Mouse (Mus musculus): ENCODE measurements at regions not wholly inside any gene's neighbourhood (a gene's known extent, or its start where the extent isn't known, plus 50 kb on each side); places are given as distances from the start of the nearest gene placed in this dataset.

DNA sequence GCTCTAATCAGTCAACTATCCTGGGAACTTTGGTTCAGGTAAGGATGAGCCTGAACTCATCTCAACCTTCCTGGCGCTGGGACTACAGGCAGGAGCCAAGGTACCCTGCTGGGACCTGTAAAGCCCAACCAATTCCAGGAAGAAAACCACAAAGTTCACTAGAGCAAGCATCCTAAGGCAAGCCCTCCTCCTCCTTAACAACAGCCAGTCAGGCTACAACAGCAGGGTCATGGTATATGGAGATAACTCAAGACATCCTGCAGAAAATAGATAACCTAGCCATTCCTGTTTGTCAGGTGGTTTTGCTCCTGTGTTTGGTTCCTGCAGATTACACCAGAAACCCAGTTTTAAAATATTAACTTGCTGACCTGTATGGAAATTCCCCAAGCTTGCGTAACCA is 128.4 kb downstream of the Matn1 start:
- WGBS: 80% methylated on average over 2 of the region's 2 CpGs
- Histone ChIP-seq H3K27ac (ENCODE audit: control insufficient read depth, insufficient read depth, low read depth, low read length, poor library complexity) (no peak overlapping the region), H3K4me1 (ENCODE audit: control insufficient read depth, insufficient read depth, low read length) (no peaks in the 10 kb centered on the region), H3K4me3 (replicated peaks; ENCODE audit: control insufficient read depth, low read depth, low read length) (no peak overlapping the region)
- no peak for TF ChIP-seq POLR2A (IDR thresholded peaks at IDR 0.05; ENCODE audit: borderline replicate concordance, control insufficient read depth, low read depth, low read length)
- TF ChIP-seq CTCF (IDR thresholded peaks at IDR 0.05; ENCODE audit: control insufficient read depth, insufficient read depth, low read length): no peak

DNA sequence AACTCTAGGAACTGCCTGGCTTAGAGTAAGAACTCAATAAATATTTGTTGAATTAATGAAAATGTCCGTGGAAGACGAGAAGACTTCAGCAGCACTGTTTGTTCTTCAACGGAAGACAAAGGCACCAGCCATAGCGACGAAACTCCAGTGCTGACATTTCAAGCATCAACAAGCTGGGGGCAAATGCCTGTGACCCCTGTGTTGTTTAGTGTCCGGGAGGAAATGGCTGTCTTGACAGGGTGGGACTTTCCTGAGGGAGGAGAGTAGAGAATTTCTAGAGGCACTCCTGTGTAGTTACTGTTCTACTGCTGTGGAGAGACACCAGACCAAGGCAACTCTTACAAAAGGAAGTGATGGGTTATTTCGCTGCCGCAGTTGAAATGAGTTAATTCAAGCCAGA is 129.2 kb downstream of the Matn1 start:
- Histone ChIP-seq H3K4me3 (replicated peaks; ENCODE audit: control insufficient read depth, low read depth, low read length) (no peak overlapping the region), H3K27ac (ENCODE audit: control insufficient read depth, insufficient read depth, low read depth, low read length, poor library complexity) (no peak overlapping the region), H3K4me1 (ENCODE audit: control insufficient read depth, insufficient read depth, low read length) (no peaks in the 10 kb centered on the region)
- TF ChIP-seq POLR2A (IDR thresholded peaks at IDR 0.05; ENCODE audit: borderline replicate concordance, control insufficient read depth, low read depth, low read length) (no peak), CTCF (IDR thresholded peaks at IDR 0.05; ENCODE audit: control insufficient read depth, insufficient read depth, low read length) (no peak)
- 46% methylated on average over 8 of the region's 8 CpGs for WGBS

DNA sequence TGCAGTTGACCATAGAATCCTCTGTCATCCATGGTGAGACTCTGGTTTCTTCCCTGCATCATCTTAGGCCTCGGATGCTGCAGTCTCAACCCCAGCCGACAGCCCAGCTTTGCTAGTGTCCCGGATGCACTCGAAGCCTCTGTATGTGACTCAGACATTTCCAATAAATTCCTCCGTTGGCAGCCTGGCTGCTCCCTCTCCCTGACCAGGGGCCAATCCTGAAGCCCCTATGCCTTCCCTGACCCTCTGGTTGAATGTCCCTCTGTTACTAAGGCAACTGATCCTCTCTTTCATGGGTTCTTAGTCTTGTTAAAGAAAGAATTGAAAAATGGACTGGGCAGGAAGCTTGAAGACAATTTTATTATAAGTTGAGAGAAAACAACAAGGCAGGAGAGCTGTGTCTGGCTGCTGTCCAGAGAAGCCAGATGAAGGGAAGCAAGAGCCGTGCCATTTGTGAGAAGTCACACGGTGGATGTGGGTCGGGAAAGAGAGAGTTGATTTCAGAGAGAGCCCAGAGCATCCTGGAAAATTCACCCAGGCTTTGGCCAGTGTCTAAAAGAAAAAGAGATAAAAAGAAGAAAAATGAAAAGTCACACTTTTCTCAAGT is 131.2 kb downstream of the Matn1 start:
- TF ChIP-seq CTCF (IDR thresholded peaks at IDR 0.05; ENCODE audit: control insufficient read depth, insufficient read depth, low read length): no peak
- no peak for TF ChIP-seq POLR2A (IDR thresholded peaks at IDR 0.05; ENCODE audit: borderline replicate concordance, control insufficient read depth, low read depth, low read length)
- WGBS: 80% methylated on average over 8 of the region's 8 CpGs
- H3K4me1 ChIP-seq (ENCODE audit: control insufficient read depth, insufficient read depth, low read length): no peaks in the 10 kb centered on the region
- H3K4me3 ChIP-seq (replicated peaks; ENCODE audit: control insufficient read depth, low read depth, low read length): no peak overlapping the region
- H3K27ac ChIP-seq (ENCODE audit: control insufficient read depth, insufficient read depth, low read depth, low read length, poor library complexity): no peak overlapping the region

DNA sequence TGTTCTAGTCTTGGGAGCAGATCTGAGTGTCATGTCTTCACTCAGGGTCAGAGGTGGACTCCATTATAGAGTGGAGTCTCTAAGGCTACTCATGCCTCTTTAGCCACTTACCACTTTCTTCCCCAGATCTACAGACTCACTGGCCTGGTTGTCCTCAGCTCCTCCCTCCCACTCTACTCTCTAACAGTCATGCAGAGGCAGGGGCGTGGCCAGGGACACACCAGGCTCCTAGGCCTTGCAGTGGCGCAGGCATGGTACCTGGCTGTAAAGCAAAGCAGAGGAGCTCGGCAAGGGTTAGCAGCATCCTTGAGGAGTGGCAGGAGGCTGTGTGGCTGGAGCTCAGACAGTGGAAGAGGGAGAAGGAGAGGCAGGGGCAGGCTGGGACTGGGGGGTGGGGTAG is 132.4 kb downstream of the Matn1 start:
- no peak overlapping the region for H3K27ac ChIP-seq (ENCODE audit: control insufficient read depth, insufficient read depth, low read depth, low read length, poor library complexity)
- H3K4me3 ChIP-seq (replicated peaks; ENCODE audit: control insufficient read depth, low read depth, low read length): no peak overlapping the region
- no peak for TF ChIP-seq CTCF (IDR thresholded peaks at IDR 0.05; ENCODE audit: control insufficient read depth, insufficient read depth, low read length)
- no peak for TF ChIP-seq POLR2A (IDR thresholded peaks at IDR 0.05; ENCODE audit: borderline replicate concordance, control insufficient read depth, low read depth, low read length)
- H3K4me1 ChIP-seq (ENCODE audit: control insufficient read depth, insufficient read depth, low read length): no peaks in the 10 kb centered on the region; the same call in 1 of the 2 replicates
- 53% methylated on average over 3 of the region's 3 CpGs for WGBS

DNA sequence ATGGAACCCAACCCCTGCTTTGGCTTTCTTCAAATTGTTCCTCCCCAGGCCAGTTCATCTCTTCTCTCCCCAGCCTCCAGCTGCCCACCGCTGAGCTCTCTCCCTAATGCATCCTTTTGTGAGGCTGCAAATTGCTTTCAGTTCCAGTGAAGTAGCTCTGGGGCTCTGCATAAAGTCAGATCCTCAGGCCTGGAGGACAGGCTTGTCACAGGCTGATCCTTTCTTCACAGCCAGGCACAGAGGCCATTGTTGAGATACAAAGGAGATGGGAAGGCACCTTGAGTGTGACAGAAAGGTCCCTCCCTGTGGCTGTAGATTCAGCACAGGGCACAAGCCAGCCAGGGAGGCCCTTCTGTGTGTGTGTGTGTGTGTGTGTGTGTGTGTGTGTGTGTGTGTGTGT is 135.9 kb downstream of the Matn1 start:
- H3K27ac ChIP-seq (ENCODE audit: control insufficient read depth, insufficient read depth, low read depth, low read length, poor library complexity): no peak overlapping the region
- TF ChIP-seq POLR2A (IDR thresholded peaks at IDR 0.05; ENCODE audit: borderline replicate concordance, control insufficient read depth, low read depth, low read length) (no peak), CTCF (IDR thresholded peaks at IDR 0.05; ENCODE audit: control insufficient read depth, insufficient read depth, low read length) (no peak)
- 41% methylated on average over 1 of the region's 1 CpGs for WGBS
- no peaks in the 10 kb centered on the region; the same call in 1 of the 2 replicates for H3K4me1 ChIP-seq (ENCODE audit: control insufficient read depth, insufficient read depth, low read length)
- no peak overlapping the region for H3K4me3 ChIP-seq (replicated peaks; ENCODE audit: control insufficient read depth, low read depth, low read length)

DNA sequence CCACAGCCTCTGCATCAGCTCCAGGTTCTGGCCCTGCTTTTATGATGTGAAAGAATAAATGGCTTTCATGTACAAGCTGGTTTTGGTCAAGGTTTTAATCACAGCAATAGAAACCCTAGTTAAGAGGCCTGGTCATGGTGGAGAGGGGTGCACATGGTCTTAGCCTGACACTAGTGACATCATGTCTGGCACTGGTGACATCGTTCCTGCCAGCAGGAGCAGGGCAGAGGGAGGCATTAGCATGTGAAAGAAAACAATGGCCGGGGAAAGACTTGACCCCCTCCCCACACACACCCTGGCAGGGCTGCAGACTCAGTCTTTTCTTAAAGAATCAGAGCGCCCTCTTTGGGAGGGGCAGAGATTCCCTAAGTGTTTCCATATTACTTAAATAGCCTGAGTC is 139.2 kb downstream of the Matn1 start:
- Histone ChIP-seq H3K27ac (ENCODE audit: control insufficient read depth, insufficient read depth, low read depth, low read length, poor library complexity) (no peak overlapping the region), H3K4me3 (replicated peaks; ENCODE audit: control insufficient read depth, low read depth, low read length) (no peak overlapping the region), H3K4me1 (ENCODE audit: control insufficient read depth, insufficient read depth, low read length) (no peaks in the 10 kb centered on the region; the same call in 1 of the 2 replicates)
- TF ChIP-seq POLR2A (IDR thresholded peaks at IDR 0.05; ENCODE audit: borderline replicate concordance, control insufficient read depth, low read depth, low read length) (no peak), CTCF (IDR thresholded peaks at IDR 0.05; ENCODE audit: control insufficient read depth, insufficient read depth, low read length) (no peak)
- 55% methylated on average over 3 of the region's 3 CpGs for WGBS

DNA sequence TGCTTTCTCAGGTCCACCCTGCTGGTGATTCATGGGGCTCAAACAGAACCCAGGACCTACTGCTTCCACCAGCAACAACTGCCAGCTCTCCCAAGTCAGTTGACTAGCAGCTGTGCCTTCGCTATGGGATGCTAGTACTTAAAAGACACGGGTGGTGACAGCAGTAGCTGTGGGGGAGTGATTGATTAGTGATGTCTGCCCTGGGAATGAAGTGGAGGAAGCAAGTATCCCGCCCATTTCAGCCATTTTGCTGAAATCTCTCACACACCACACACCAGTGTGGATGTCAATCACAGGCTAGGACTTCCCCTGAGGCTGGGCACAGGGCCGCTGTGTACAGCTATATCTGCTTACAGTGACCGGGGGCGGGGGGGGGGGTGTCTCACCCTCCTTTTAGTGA is 153.2 kb downstream of the Matn1 start:
- no peaks in the 10 kb centered on the region for H3K4me1 ChIP-seq (ENCODE audit: control insufficient read depth, insufficient read depth, low read length)
- H3K4me3 ChIP-seq (replicated peaks; ENCODE audit: control insufficient read depth, low read depth, low read length): no peak overlapping the region
- H3K27ac ChIP-seq (ENCODE audit: control insufficient read depth, insufficient read depth, low read depth, low read length, poor library complexity): no peak overlapping the region
- no peak for TF ChIP-seq CTCF (IDR thresholded peaks at IDR 0.05; ENCODE audit: control insufficient read depth, insufficient read depth, low read length)
- TF ChIP-seq POLR2A (IDR thresholded peaks at IDR 0.05; ENCODE audit: borderline replicate concordance, control insufficient read depth, low read depth, low read length): no peak
- WGBS: 52% methylated on average over 6 of the region's 6 CpGs

DNA sequence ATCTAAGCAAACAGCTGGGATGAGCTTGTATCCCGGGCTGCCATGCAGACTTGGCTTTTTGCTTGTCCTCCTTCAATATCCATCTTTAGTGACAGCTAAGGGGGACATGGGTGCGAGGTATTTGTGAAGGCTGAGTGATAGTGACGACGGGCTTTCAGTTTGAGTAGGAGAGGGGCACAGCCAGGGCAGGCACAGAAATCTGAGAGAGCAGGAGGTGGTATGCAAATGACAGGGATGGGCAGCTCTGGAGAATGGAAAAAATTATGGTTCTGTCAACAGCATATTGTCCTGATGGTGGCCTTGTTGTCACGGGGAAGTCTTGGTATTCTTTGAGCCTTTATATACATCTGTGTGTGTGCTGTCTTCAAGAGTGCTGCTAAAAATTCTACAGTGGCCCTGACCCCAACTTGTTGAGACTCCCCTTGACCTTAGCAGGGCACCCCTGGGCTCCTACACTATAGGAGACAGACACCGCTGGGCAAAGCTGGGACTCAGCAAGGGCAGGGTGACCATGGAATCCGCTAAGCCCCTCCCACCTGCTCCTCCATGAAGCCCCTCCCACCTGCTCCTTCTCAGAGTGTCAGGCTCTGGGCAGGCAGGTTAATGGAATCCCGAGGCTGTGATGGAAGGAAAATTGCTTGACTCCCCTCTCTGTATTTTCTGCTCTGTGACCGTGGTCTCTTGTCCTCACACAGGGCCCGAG is 156.1 kb downstream of the Matn1 start:
- 56% methylated on average over 10 of the region's 10 CpGs for WGBS
- no peak overlapping the region for H3K27ac ChIP-seq (ENCODE audit: control insufficient read depth, insufficient read depth, low read depth, low read length, poor library complexity)
- no peaks in the 10 kb centered on the region for H3K4me1 ChIP-seq (ENCODE audit: control insufficient read depth, insufficient read depth, low read length)
- TF ChIP-seq POLR2A (IDR thresholded peaks at IDR 0.05; ENCODE audit: borderline replicate concordance, control insufficient read depth, low read depth, low read length): no peak
- TF ChIP-seq CTCF (IDR thresholded peaks at IDR 0.05; ENCODE audit: control insufficient read depth, insufficient read depth, low read length): no peak
- no peak overlapping the region for H3K4me3 ChIP-seq (replicated peaks; ENCODE audit: control insufficient read depth, low read depth, low read length)

All from bone marrow, adult 2 months (tissue).